Mouse (Mus musculus): Measurements from ENCODE around the gene Olfr1377.
"Not testable (repeated sequence)": the region's sequence is repeated elsewhere in the genome, so short reads cannot be mapped to it uniquely, and the experiment has no call there.

Olfr1377 gene

GRCm38 (mm10) chr11:51034141-51034540 lies 52.4 kb downstream of the Olfr1377 start:
- CTCF ChIA-PET = interaction anchor here (0.6 to 1.8 kb wide), 6 partner anchors 19 to 121 kb away, joined by 3 to 11 read pairs (median 6); no protein-coding TSS in a partner anchor
- POLR2A ChIA-PET = not testable (repeated sequence)

- CTCF ChIA-PET = no interaction called here
- POLR2A ChIA-PET = interaction anchor here in 1 of 4 experiments (0.8 kb wide), 1 partner anchor 103 kb away, joined by 3 read pairs; no protein-coding TSS in a partner anchor
These were observed 54.2 kb downstream of the Olfr1377 start for GRCm38 (mm10) chr11:51035951-51036350.
